Mouse (Mus musculus) lung, embryonic 16.5 days (tissue): ENCODE measurements around the gene Neurog3. TPM values are rescaled to one million over a fixed set of nuclear protein-coding genes. Genes with fewer than 3 reads are reported as not detected.
A peak's percentile ranks its signal among the peaks of the same experiment; 100 is the strongest.

ENCODE experiments used
- ATAC-seq: fragments of 200-750 bp; cut with Nextera tagmentation; 2 replicates; pipeline ENCODE4 v1.8.0; 2017; ENCODE audit warnings: low read depth, mild to moderate bottlenecking, moderate library complexity
- H3K27ac ChIP-seq: fragments of 300-500 bp; sonication (generic); 2 replicates; pipeline ENCODE4 v1.5.1; 2014; ENCODE audit warnings: mild to moderate bottlenecking, control low read depth, low read length
- H3K27me3 ChIP-seq: fragments of 300-500 bp; sonication (generic); 2 replicates; pipeline ENCODE4 v1.6.1; 2014; ENCODE audit warnings: low read depth, low read length, mixed read lengths; ENCODE audit not compliant: control insufficient read depth, insufficient read depth
- H3K36me3 ChIP-seq: fragments of 300-500 bp; sonication (generic); 2 replicates; pipeline ENCODE4 v1.6.1; 2014; ENCODE audit warnings: low read length; ENCODE audit not compliant: control insufficient read depth, insufficient read depth
- H3K4me1 ChIP-seq: fragments of 300-500 bp; sonication (generic); replicated peaks from 2 replicates; pipeline ENCODE4 v1.6.1; 2014; ENCODE audit warnings: low read length, mixed read lengths; ENCODE audit not compliant: control insufficient read depth, insufficient read depth
- H3K4me2 ChIP-seq: fragments of 300-500 bp; sonication (generic); 2 replicates; pipeline ENCODE4 v1.6.1; 2014; ENCODE audit warnings: low read depth, low read length, control low read depth
- H3K4me3 ChIP-seq: fragments of 300-500 bp; sonication (generic); 2 replicates; pipeline ENCODE4 v1.5.1; 2014; ENCODE audit warnings: mild to moderate bottlenecking, low read length, control low read depth
- H3K9ac ChIP-seq: fragments of 300-500 bp; sonication (generic); 2 replicates; pipeline ENCODE4 v1.6.1; 2014; ENCODE audit warnings: low read length, control low read depth
- H3K9me3 ChIP-seq: fragments of 300-500 bp; sonication (generic); 2 replicates; pipeline ENCODE4 v1.6.1; 2016; ENCODE audit warnings: low read length; ENCODE audit not compliant: control insufficient read depth
- WGBS: fragments of 180-500 bp; shearing (Covaris S2); extraction: QIAGEN DNeasy Blood & Tissue Kit; methylation state at CpG from one replicate; pipeline ENCODE4 v1.1.7; 2014; 5-methylcytosine and 5-hydroxymethylcytosine counted together
- polyA plus RNA-seq: library from polyadenylated mRNA; unstranded; fragments of >200 nt; fragmentation: Nextera tagmentation; extraction: Ambion mirVana; gene quantifications from 2 replicates; pipeline ENCODE4 v1.2.1, GENCODE M21; 2015

Neurog3 gene
- polyA plus RNA-seq, 1 experiment from 2014 or later: not detected

- no peaks in the 10 kb centered on the region for H3K4me1 ChIP-seq
- no peak overlapping the region for H3K4me3 ChIP-seq
- peaks cover 5% of the 10 kb centered on the region; the same call in 1 of the 2 replicates for H3K27me3 ChIP-seq
- H3K9ac ChIP-seq: no peak overlapping the region
- peak; percentile 60 for ATAC-seq
- no peaks in the 10 kb centered on the region for H3K9me3 ChIP-seq
- 10% methylated on average over 7 of the region's 7 CpGs for WGBS
- no peak overlapping the region for H3K27ac ChIP-seq
- no peaks in the 10 kb centered on the region for H3K36me3 ChIP-seq
- no peak overlapping the region for H3K4me2 ChIP-seq
Observed at GRCm38 (mm10) chr10:62101504-62102439, 31.1 kb upstream of the Neurog3 start.

GRCm38 (mm10) chr10:62104835-62105576 lies 27.9 kb upstream of the Neurog3 start:
- Histone ChIP-seq H3K4me2 (no peak overlapping the region), H3K9ac (no peak overlapping the region), H3K36me3 (no peaks in the 10 kb centered on the region), H3K9me3 (no peaks in the 10 kb centered on the region), H3K4me3 (no peak overlapping the region), H3K27me3 (peaks cover 8% of the 10 kb centered on the region), H3K4me1 (no peaks in the 10 kb centered on the region), H3K27ac (no peak overlapping the region)
- WGBS: 23% methylated on average over 7 of the region's 7 CpGs
- no peak for ATAC-seq

- H3K36me3 ChIP-seq: no peaks in the 10 kb centered on the region
- H3K9me3 ChIP-seq: no peaks in the 10 kb centered on the region
- 58% methylated on average over 9 of the region's 9 CpGs for WGBS
- peaks cover 20% of the 10 kb centered on the region for H3K27me3 ChIP-seq
- H3K4me3 ChIP-seq: no peak overlapping the region
- no peak for ATAC-seq
- H3K9ac ChIP-seq: no peak overlapping the region
- H3K4me1 ChIP-seq: no peaks in the 10 kb centered on the region
- H3K4me2 ChIP-seq: no peak overlapping the region
- H3K27ac ChIP-seq: no peak overlapping the region
Observed at GRCm38 (mm10) chr10:62107048-62107447, 25.8 kb upstream of the Neurog3 start.

- no peaks in the 10 kb centered on the region for H3K4me1 ChIP-seq
- H3K27me3 ChIP-seq: peaks cover 15% of the 10 kb centered on the region
- H3K27ac ChIP-seq: no peak overlapping the region
- H3K9me3 ChIP-seq: no peaks in the 10 kb centered on the region
- H3K9ac ChIP-seq: peak overlapping the region; percentile 76
- H3K4me3 ChIP-seq: peak overlapping the region; percentile 63
- peak overlapping the region; percentile 92 for H3K4me2 ChIP-seq
- no peaks in the 10 kb centered on the region for H3K36me3 ChIP-seq
- 1% methylated on average over 57 of the region's 57 CpGs for WGBS
- ATAC-seq: peak; percentile 87
Observed at GRCm38 (mm10) chr10:62110504-62111206, 22.2 kb upstream of the Neurog3 start.

- peaks cover 15% of the 10 kb centered on the region for H3K27me3 ChIP-seq
- H3K4me2 ChIP-seq: peak overlapping the region; percentile 92
- H3K4me3 ChIP-seq: peak overlapping the region; percentile 63
- H3K4me1 ChIP-seq: no peaks in the 10 kb centered on the region
- no peak overlapping the region for H3K27ac ChIP-seq
- 30% methylated on average over 6 of the region's 6 CpGs for WGBS
- no peaks in the 10 kb centered on the region for H3K36me3 ChIP-seq
- ATAC-seq: peak; percentile 47; the same call in 1 of the 2 replicates
- no peaks in the 10 kb centered on the region for H3K9me3 ChIP-seq
- peak overlapping the region; percentile 76; the same call in 1 of the 2 replicates for H3K9ac ChIP-seq
Observed at GRCm38 (mm10) chr10:62111207-62111576, 21.7 kb upstream of the Neurog3 start.

GRCm38 (mm10) chr10:62113865-62114647 lies 18.8 kb upstream of the Neurog3 start:
- no peak overlapping the region for H3K4me2 ChIP-seq
- 73% methylated on average over 9 of the region's 9 CpGs for WGBS
- no peaks in the 10 kb centered on the region for H3K4me1 ChIP-seq
- no peak overlapping the region for H3K4me3 ChIP-seq
- no peak overlapping the region for H3K9ac ChIP-seq
- no peak for ATAC-seq
- H3K9me3 ChIP-seq: no peaks in the 10 kb centered on the region
- H3K27me3 ChIP-seq: peaks cover 15% of the 10 kb centered on the region
- H3K36me3 ChIP-seq: no peaks in the 10 kb centered on the region
- no peak overlapping the region for H3K27ac ChIP-seq

GRCm38 (mm10) chr10:62127137-62127536 lies 5.8 kb upstream of the Neurog3 start:
- Histone ChIP-seq H3K27me3 (peaks cover 55% of the 10 kb centered on the region), H3K4me1 (no peaks in the 10 kb centered on the region), H3K9ac (no peak overlapping the region), H3K36me3 (no peaks in the 10 kb centered on the region), H3K4me2 (no peak overlapping the region), H3K9me3 (no peaks in the 10 kb centered on the region), H3K27ac (no peak overlapping the region), H3K4me3 (no peak overlapping the region)
- WGBS: 39% methylated on average over 6 of the region's 6 CpGs
- no peak for ATAC-seq

- Histone ChIP-seq H3K4me1 (peaks cover 4% of the 10 kb centered on the region; the same call in 1 of the 2 replicates), H3K9me3 (no peaks in the 10 kb centered on the region), H3K4me3 (no peak overlapping the region), H3K27me3 (peaks cover 62% of the 10 kb centered on the region), H3K4me2 (no peak overlapping the region), H3K36me3 (no peaks in the 10 kb centered on the region), H3K9ac (no peak overlapping the region), H3K27ac (no peak overlapping the region)
- ATAC-seq: no peak
- WGBS: 42% methylated on average over 21 of the region's 21 CpGs
Observed at GRCm38 (mm10) chr10:62127711-62128231, 5.1 kb upstream of the Neurog3 start.
